Mouse (Mus musculus) limb, embryonic 10.5 days (tissue): ENCODE data around the gene Zbtb26. TPM values are rescaled to one million over a fixed set of nuclear protein-coding genes. Genes with fewer than 3 reads are reported as not detected.

Experiments
- DNase-seq: peaks from one replicate; pipeline ENCODE4 v3.0.0-alpha.2; 2017; ENCODE audit warnings: low spot score
- H3K27ac ChIP-seq: fragments of 300-500 bp; sonication (generic); 2 replicates; pipeline ENCODE4 v1.5.1; 2016; ENCODE audit warnings: mild to moderate bottlenecking
- H3K27me3 ChIP-seq: fragments of 300-500 bp; sonication (generic); 2 replicates; pipeline ENCODE4 v1.6.1; 2016; ENCODE audit warnings: low read depth, mild to moderate bottlenecking; ENCODE audit not compliant: poor library complexity, severe bottlenecking
- H3K36me3 ChIP-seq: fragments of 300-500 bp; sonication (generic); 2 replicates; pipeline ENCODE4 v1.6.1; 2016; ENCODE audit warnings: mild to moderate bottlenecking, moderate library complexity
- H3K4me1 ChIP-seq: fragments of 300-500 bp; sonication (generic); 2 replicates; pipeline ENCODE4 v1.6.1; 2016
- H3K4me3 ChIP-seq: fragments of 300-500 bp; sonication (generic); 2 replicates; pipeline ENCODE4 v1.5.1; 2016; ENCODE audit warnings: mild to moderate bottlenecking, moderate library complexity
- H3K9me3 ChIP-seq: fragments of 300-500 bp; sonication (generic); replicated peaks from 2 replicates; pipeline ENCODE4 v1.6.1; 2016; ENCODE audit warnings: mild to moderate bottlenecking
- WGBS: fragments of 180-500 bp; shearing (Covaris S2); methylation state at CpG from one replicate; pipeline ENCODE4 v1.1.7; 2016; 5-methylcytosine and 5-hydroxymethylcytosine counted together
- polyA plus RNA-seq: library from polyadenylated mRNA; unstranded; fragments of >200 nt; fragmentation: Nextera tagmentation; extraction: Ambion mirVana; gene quantifications from 2 replicates; pipeline ENCODE4 v1.2.1, GENCODE M21; 2016

The Zbtb26 gene
- polyA plus RNA-seq = 9.2 and 12.0 TPM in 2 replicates

DNA sequence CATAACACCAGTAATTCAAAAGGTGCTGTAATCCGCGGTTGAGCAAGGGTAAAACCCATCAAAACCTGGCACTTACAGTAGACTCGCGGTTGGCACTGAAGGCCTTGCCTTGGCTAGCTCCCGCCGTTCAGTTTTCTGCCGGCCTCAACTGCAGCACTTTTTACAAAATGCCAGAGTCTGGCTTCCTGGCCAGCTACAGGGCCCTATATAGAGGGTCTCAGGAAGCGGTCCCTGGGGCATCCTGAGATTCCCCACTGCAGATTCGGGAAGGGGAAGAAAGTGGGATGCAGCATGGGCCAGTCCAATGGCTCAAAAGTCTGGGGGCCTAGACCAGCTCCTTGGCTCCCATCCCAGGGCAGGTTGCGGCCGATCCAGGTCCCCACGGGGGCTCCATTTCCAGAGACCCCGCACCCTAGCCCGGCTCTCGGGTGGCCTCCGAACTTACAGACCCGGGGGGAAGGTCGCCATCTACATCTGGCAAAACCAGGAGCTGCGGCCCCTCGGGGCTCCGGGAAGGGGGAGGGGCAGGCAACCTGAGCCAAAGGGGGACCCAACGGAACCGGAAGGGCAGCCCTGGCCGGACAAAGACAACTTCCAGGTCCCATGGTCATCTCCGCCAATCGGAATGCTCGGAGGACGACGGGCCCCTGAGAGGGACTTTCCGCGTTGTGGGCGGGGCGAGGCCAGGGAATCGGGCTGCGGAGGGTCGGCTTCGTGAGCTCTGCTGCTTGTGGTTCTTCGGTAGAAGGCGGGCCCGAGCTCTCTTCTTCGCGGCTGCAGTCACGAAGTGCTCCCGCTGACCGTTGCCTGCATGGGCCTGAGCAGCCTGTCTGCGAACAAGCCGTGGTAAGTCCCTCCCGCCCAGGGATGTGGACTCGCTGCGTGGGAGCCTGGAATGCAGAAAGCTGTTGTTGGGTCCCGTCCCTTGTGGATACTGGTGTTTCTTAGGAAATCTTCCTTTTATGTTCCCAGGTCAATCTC, at the start of gene Zbtb26, which contains the start of the genes Zbtb6 and Rabgap1:
Gene Zbtb26, minus strand, starts transcription at position 525 of the 981 bp plus-strand sequence.
Gene Zbtb6, minus strand, starts transcription at position 561 of the 981 bp plus-strand sequence.
Gene Rabgap1, plus strand, starts transcription at position 669 of the 981 bp plus-strand sequence.
- no peaks in the 10 kb centered on the region for H3K27me3 ChIP-seq
- peak within 1 kb of the TSS; percentile 93 for H3K27ac ChIP-seq
- H3K4me3 ChIP-seq = peak within 1 kb of the TSS; percentile 74
- peaks cover 16% of the 10 kb centered on the region; the same call in 1 of the 2 replicates for H3K36me3 ChIP-seq
- WGBS = under 1% methylated on average over 51 of the region's 51 CpGs
- H3K9me3 ChIP-seq = no peaks in the 10 kb centered on the region
- peak; percentile 97 for DNase-seq
- peaks cover 18% of the 10 kb centered on the region for H3K4me1 ChIP-seq

DNA sequence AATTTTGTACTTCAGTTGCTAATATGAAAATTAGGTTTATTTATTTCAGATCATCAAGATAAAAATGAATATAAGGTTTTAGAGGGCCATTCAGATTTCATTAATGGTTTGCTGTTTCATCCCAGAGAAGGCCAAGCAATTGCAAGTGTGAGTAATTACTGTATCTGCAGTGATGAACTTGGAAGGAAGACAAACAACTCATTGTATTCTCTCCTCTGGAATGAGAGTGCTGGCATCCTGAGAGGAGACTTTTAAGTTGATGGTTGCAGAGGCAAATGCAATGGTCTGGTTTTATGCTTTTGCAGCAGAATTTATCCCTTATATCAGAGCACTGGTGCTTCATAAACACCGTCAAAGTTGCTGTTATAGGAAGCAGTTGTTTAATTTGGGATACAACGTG, 46.0 kb upstream of the Zbtb26 start:
- 94% methylated on average over 2 of the region's 2 CpGs for WGBS
- Histone ChIP-seq H3K4me1 (no peaks in the 10 kb centered on the region), H3K27me3 (no peaks in the 10 kb centered on the region), H3K27ac (no peak overlapping the region), H3K4me3 (no peak overlapping the region), H3K9me3 (no peaks in the 10 kb centered on the region), H3K36me3 (peaks cover 92% of the 10 kb centered on the region)
- DNase-seq = no peak

DNA sequence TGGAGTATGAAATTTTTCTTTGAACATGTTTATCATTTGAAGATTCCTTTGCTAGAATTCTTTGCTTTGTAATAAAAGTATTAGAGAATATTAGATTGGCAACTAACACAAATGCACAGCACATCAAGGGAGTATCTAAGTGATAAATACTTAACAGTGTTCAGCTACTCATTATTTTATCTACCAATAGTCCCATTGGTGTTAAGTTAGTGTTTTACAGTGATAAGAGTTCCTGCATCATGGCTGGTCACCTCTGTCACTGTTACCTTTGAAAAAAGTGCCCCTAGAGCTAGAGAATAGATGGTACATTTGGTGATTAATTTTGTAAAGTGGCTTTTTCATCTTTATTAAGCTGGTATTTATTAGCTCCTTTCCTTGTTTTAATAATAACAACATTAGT, 43.5 kb upstream of the Zbtb26 start:
- no peaks in the 10 kb centered on the region for H3K4me1 ChIP-seq
- H3K27ac ChIP-seq = no peak overlapping the region
- no peaks in the 10 kb centered on the region for H3K27me3 ChIP-seq
- H3K4me3 ChIP-seq = no peak overlapping the region
- H3K36me3 ChIP-seq = peaks cover 84% of the 10 kb centered on the region
- no peaks in the 10 kb centered on the region for H3K9me3 ChIP-seq
- DNase-seq = no peak

DNA sequence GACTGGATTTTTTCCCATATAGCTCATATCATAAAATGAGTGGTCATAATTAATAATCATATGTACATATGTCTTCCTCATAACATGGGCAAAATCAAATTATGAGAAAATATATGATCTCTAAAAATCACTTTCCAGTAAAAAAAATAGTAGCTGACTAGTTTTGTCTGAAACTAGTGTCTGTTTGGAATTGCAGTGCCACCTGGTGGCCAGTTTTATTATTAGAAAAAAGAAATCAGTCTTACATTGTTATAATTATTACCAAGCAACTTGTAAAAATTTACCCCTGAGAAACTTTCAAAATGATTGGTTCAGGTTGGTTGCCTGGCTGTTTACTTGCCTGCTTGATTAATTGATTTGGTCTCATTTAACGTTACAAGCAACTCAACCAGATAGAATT, 42.4 kb upstream of the Zbtb26 start:
- Histone ChIP-seq H3K27me3 (no peaks in the 10 kb centered on the region), H3K27ac (no peak overlapping the region), H3K9me3 (no peaks in the 10 kb centered on the region), H3K36me3 (peaks cover 81% of the 10 kb centered on the region), H3K4me1 (no peaks in the 10 kb centered on the region), H3K4me3 (no peak overlapping the region)
- WGBS = 89% methylated on average over 1 of the region's 1 CpGs
- no peak for DNase-seq

DNA sequence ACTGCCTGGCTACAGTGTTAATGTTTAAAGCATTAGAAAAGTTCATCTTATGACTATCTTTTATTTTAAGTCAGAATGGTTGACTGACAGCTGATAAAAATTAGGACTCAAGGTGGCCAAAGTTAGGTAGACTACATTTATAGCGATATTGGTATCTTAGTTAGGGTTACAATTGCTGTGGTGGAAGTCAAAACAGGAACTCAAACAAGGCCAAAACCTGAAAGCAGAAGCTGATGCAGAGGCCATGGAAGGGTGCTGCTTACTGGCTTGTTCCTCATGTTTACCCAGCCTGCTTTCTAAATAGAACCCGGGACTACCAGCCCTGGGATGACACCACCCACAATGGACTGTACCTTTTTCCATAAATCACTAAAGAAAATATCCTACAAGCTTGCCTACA, 41.2 kb upstream of the Zbtb26 start:
- WGBS = 91% methylated on average over 2 of the region's 2 CpGs

DNA sequence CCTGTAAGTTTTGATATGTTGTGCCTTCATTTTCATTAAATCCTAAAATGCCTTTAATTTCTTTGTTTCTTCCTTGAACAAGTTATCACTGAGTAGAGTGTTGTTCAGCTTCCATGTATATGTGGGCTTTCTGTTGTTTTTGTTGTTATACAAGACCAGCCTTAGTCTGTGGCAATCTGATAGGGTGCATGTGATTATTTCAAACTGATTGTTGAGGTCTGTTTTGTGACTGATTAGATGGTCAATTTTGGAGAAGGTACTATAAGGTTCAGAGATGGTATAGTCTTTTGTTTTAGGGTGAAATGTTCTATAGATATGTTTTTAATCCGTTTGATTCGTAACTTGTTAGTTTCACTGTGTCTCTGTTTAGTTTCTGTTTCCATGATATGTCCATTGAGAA, 37.1 kb upstream of the Zbtb26 start:
- no peaks in the 10 kb centered on the region for H3K9me3 ChIP-seq
- H3K36me3 ChIP-seq = peaks cover 84% of the 10 kb centered on the region
- no peak overlapping the region for H3K4me3 ChIP-seq
- no peaks in the 10 kb centered on the region for H3K4me1 ChIP-seq
- DNase-seq = no peak
- WGBS = 95% methylated on average over 2 of the region's 2 CpGs
- no peaks in the 10 kb centered on the region for H3K27me3 ChIP-seq
- H3K27ac ChIP-seq = no peak overlapping the region

More for the DNA sequence above, 41.2 kb upstream of the Zbtb26 start:
- Histone ChIP-seq H3K36me3 (peaks cover 78% of the 10 kb centered on the region), H3K27me3 (no peaks in the 10 kb centered on the region), H3K4me1 (no peaks in the 10 kb centered on the region), H3K4me3 (no peak overlapping the region), H3K27ac (no peak overlapping the region), H3K9me3 (no peaks in the 10 kb centered on the region)
- no peak for DNase-seq

DNA sequence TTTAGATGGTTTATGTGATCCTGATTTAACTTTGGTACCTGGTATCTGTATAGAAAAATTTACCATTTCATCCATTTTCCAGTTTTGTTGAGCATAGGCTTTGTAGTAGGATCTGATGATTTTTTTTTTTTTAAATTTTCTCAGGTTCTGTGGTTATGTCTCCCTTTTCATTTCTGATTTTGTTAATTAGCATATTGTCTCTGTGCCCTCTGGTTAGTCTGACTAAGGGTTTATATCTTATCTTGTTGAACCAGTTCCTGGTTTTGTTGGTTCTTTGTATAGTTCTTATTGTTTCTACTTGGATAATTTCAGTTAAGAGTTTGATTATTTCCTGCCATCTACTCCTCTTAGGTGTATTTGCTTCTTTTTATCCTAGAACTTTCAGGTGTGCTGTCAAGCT, 36.6 kb upstream of the Zbtb26 start:
- no peaks in the 10 kb centered on the region for H3K9me3 ChIP-seq
- no peak for DNase-seq
- no peak overlapping the region for H3K4me3 ChIP-seq
- H3K27ac ChIP-seq = no peak overlapping the region
- H3K36me3 ChIP-seq = peaks cover 83% of the 10 kb centered on the region
- H3K27me3 ChIP-seq = no peaks in the 10 kb centered on the region
- no peaks in the 10 kb centered on the region for H3K4me1 ChIP-seq

DNA sequence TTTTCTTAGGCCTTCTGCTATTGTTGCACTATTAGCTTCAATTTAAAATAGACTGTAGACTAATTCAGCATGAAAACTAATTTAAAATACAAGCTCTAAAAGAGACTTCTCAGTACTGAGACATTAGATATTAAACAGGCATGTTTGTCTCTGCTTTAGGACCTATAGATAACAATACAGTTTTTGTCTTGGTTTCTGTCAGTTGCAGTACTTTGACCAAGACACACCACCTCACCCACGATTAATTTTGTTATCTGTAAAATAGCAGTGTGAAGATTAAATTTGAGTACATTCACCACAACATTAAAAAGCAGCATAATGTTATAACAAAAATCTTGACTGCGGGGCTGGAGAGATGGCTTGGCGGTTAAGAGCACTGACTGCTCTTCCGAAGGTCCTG, 23.3 kb upstream of the Zbtb26 start:
- no peak overlapping the region for H3K27ac ChIP-seq
- no peaks in the 10 kb centered on the region for H3K9me3 ChIP-seq
- no peaks in the 10 kb centered on the region for H3K4me1 ChIP-seq
- WGBS = 95% methylated on average over 4 of the region's 4 CpGs
- H3K36me3 ChIP-seq = peaks cover 20% of the 10 kb centered on the region
- no peak overlapping the region for H3K4me3 ChIP-seq
- no peaks in the 10 kb centered on the region for H3K27me3 ChIP-seq
- no peak for DNase-seq

DNA sequence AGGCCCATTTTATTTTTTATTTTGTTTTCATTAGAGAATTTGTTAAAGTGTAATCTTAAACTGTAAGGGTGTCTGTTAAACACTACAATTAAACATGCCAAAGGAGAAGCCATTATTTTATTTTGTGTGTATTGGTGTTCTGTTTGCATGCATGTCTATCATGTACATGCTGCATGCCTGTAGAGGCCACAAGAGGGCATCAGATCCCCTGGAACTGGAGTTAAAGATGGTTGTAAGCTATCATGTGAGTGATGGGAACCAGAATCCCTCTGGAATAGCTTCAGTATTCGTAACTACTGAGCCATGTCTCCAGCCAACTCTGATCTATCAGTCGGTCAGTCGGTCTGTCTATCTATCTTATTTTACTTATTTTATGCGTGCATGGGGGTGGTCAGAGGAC, 17.8 kb upstream of the Zbtb26 start:
- no peak for DNase-seq
- peaks cover 8% of the 10 kb centered on the region for H3K36me3 ChIP-seq
- H3K27ac ChIP-seq = no peak overlapping the region
- H3K9me3 ChIP-seq = no peaks in the 10 kb centered on the region
- H3K4me3 ChIP-seq = no peak overlapping the region
- H3K27me3 ChIP-seq = no peaks in the 10 kb centered on the region
- 96% methylated on average over 4 of the region's 4 CpGs for WGBS
- H3K4me1 ChIP-seq = no peaks in the 10 kb centered on the region

DNA sequence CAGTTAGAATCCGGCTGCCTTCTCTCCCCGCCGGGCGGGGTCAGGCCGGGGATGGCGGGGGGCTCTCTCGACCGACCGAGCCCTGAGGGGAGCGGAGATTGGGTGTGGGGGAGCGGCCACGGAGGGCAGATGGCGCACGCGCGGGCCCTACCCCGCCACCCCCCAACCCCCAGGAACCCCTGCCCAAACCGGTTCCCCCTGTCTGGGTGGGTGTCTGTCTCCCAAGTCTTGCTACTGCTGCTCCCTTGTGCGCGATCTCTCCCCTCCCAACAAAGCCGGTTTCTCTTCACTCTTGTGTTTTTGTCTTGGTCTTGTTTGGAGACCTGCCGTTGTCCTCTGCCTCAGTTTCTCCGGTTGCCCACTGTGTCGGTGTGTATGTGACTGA, 9.4 kb upstream of the Zbtb26 start:
- peak overlapping the region; percentile 96 for H3K27ac ChIP-seq
- peaks cover 11% of the 10 kb centered on the region for H3K36me3 ChIP-seq
- WGBS = 0% methylated on average over 17 of the region's 24 CpGs
- no peak for DNase-seq
- H3K4me3 ChIP-seq = peak overlapping the region; percentile 89
- no peaks in the 10 kb centered on the region for H3K9me3 ChIP-seq
- peaks cover 12% of the 10 kb centered on the region for H3K4me1 ChIP-seq
- no peaks in the 10 kb centered on the region for H3K27me3 ChIP-seq

DNA sequence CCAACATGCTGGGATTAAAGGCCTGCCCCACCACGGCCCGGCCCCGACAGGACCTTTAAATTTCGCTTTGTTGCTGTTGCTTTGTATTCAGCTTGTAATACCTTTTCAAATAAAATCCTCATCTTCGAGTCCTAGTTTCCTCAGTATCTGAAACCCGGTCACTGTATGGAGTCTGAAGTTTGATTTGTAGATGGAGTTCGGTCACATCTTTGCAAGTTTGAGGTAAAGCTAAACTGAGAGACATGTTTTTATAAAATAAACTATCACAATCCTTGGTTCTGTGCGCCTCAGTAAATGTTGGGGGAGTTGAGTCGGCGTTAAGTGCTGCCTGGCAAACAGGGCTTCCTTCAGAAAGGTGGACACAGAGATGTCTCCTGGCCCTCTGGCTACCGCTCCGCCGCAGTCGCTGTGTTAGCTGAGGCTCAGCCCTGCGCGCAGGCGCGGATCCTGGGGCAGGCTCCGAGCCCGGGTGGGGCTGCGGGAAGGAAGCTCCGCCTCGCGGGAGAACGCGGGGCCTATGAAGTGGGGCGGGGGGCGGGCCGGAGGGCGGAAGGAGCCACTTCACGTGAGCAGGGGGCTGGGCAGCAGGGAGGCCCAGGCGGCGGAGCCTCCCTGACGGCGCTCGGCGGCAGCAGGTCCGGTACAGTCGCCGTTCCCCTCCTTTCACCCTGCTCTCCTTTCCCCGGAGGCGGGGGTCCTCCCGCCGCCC, 8.9 kb upstream of the Zbtb26 start:
- peak overlapping the region; percentile 89 for H3K4me3 ChIP-seq
- H3K27ac ChIP-seq = peak overlapping the region; percentile 96
- WGBS = 10% methylated on average over 42 of the region's 44 CpGs
- H3K27me3 ChIP-seq = no peaks in the 10 kb centered on the region
- peaks cover 14% of the 10 kb centered on the region for H3K36me3 ChIP-seq
- peaks cover 12% of the 10 kb centered on the region for H3K4me1 ChIP-seq
- no peaks in the 10 kb centered on the region for H3K9me3 ChIP-seq
- peak; percentile 97 for DNase-seq

DNA sequence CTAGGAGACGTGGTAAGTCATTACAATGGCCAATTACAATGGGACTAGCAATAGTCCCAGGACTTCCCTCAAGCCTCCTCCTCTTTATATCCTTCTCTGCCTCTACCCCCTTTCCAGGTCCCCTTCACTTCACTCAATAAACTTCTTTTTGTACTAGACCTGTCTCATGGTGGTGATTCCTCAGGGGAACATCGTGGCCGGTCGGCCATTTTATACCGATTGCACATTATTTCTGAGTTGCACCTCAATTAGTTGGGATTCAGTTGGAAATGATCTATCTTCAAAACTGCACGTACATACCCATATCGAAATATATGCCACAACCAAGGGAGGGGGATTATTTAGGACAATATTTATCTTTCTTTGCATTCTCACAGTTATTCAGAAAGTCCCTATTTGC, 11.3 kb downstream of the Zbtb26 start:
- Histone ChIP-seq H3K36me3 (peaks cover 39% of the 10 kb centered on the region), H3K27ac (peak overlapping the region; percentile 96), H3K27me3 (no peaks in the 10 kb centered on the region), H3K4me1 (peaks cover 12% of the 10 kb centered on the region), H3K4me3 (peak overlapping the region; percentile 89), H3K9me3 (no peaks in the 10 kb centered on the region)
- whole genome bisulfite sequencing = 29% methylated on average over 7 of the region's 7 CpGs
- DNase-seq = peak; percentile 32
